9 mouse cellular contexts compared by ENCODE assay signal in the genomic region with DNA sequence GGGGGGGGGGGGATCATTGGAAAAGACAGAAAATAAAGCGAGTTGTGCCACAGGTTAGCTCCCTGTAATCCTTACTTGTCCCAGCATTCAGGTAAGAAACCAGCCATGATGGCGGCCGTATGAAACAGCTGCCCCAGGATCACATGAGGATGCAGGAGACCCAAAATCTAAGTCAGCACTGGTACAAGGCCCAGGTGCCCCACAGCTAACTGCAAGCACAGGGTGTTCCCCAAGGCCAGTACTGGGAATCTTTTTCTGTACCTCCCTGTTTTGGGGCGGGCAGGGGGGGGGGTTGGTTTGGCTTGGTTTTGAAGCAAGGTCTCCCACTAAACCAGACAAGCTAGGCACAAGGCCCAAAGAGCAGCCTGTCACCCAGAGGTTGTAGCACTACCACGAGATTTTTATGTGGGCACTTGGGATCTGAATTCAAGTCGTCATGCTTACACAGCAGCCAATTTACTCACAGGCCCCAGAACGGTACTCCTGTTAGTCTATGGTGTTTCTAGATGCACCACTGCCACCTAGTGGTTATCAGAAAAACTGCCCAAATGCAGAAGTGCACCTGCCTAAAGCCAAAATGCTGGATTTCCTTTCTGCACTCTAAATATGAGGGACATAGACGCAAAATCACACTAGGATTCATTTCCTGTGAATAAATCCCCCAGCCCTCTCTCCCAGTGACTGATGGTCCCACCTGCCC. TPM values are rescaled to one million over a fixed set of nuclear protein-coding genes. Genes with fewer than 3 reads are reported as not detected.
DNase-seq lines count a peak whose midpoint lies in the region; ATAC-seq and TF ChIP-seq lines count a peak whose summit lies in the region.
"Had no signal": no experiment of that assay in that cellular context is flagged by ENCODE, and none has a peak within 500 bp of the region (broad histone marks: within the 10 kb centered on the region; RNA-seq: fewer than 3 reads in every experiment).

No protein-coding gene starts in this region.

- in situ Hi-C loops in ES-E14 (cut with MboI; ENCODE audit: low sequenced_read_pairs in 2 of 2, unreplicated experiment in 2 of 2): loop anchor here (10.0 to 25.0 kb wide), 2 partner anchors 159 to 1312 kb away; no protein-coding TSS in a partner anchor

- WGBS in hindbrain, embryonic 12.5 days: 41% methylated on average over 7 of the region's 8 CpGs
- WGBS in limb, embryonic 14.5 days: 46% methylated on average over 8 of the region's 8 CpGs

- no peak overlapping the region for H3K4me3 ChIP-seq in ES-E14 (ENCODE audit: insufficient read depth in 1 of 2, low read depth in 1 of 2, low read length in 2 of 2, poor library complexity in 1 of 2, severe bottlenecking in 1 of 2)
- H3K4me3 ChIP-seq in hindbrain, embryonic 12.5 days: no peak overlapping the region
- H3K4me3 ChIP-seq in limb, embryonic 14.5 days (replicated peaks; ENCODE audit: low read length): no peak overlapping the region
- H3K4me3 ChIP-seq: stomach, embryonic 15.5 days had no signal

- TF ChIP-seq POLR2A in limb, embryonic 14.5 days (IDR thresholded peaks at IDR 0.05; ENCODE audit: borderline replicate concordance, extremely low read depth, insufficient read depth, insufficient read length): no peak

- peak; percentile 85 for ATAC-seq in common myeloid progenitor, adult 5-6 weeks (replicated peaks; ENCODE audit: low read depth, poor library complexity, severe bottlenecking)
- peak; percentile 57; the same call in 1 of the 2 replicates for ATAC-seq in hindbrain, embryonic 12.5 days (ENCODE audit: low FRiP score)
- no peak for ATAC-seq in limb, embryonic 14.5 days (ENCODE audit: low FRiP score, low read depth)

- H3K4me1 ChIP-seq in ES-E14 (ENCODE audit: control insufficient read depth in 2 of 2, insufficient read depth in 2 of 2, low read length in 2 of 2, poor library complexity in 1 of 2): peaks cover 0 to 6% of the 10 kb centered on the region in 2 experiments; a peak in 1 of 4 replicates
- H3K4me1 ChIP-seq in hindbrain, embryonic 12.5 days: 0 out of 2 replicates have a peak, but pooled peaks cover 7% of the 10 kb centered on the region
- H3K4me1 ChIP-seq in limb, embryonic 14.5 days (ENCODE audit: control insufficient read depth, insufficient read depth, low read length): no peaks in the 10 kb centered on the region
- H3K4me1 ChIP-seq: stomach, embryonic 15.5 days had no signal

- no peak overlapping the region for H3K9ac ChIP-seq in ES-E14 (ENCODE audit: insufficient read depth, low read depth, low read length, poor library complexity, severe bottlenecking)
- no peak overlapping the region for H3K9ac ChIP-seq in hindbrain, embryonic 12.5 days
- no peak overlapping the region for H3K9ac ChIP-seq in limb, embryonic 14.5 days (ENCODE audit: low read depth, low read length, severe bottlenecking)
- H3K9ac ChIP-seq: stomach, embryonic 15.5 days had no signal

- no peaks in the 10 kb centered on the region for H3K27me3 ChIP-seq in hindbrain, embryonic 12.5 days
- no peaks in the 10 kb centered on the region for H3K27me3 ChIP-seq in limb, embryonic 14.5 days (ENCODE audit: control insufficient read depth, insufficient read depth, low read length)
- H3K27me3 ChIP-seq: stomach, embryonic 15.5 days had no signal

- H3K27ac ChIP-seq in ES-E14 (ENCODE audit: insufficient read depth, low read depth, low read length, poor library complexity, severe bottlenecking): no peak overlapping the region
- H3K27ac ChIP-seq in hindbrain, embryonic 12.5 days: no peak overlapping the region
- H3K27ac ChIP-seq in limb, embryonic 14.5 days (replicated peaks; ENCODE audit: low read depth, low read length): no peak overlapping the region
- H3K27ac ChIP-seq: stomach, embryonic 15.5 days had no signal

- no peaks in the 10 kb centered on the region for H3K36me3 ChIP-seq in ES-E14 (ENCODE audit: control insufficient read depth, insufficient read depth, low read length, poor library complexity, severe bottlenecking)
- H3K36me3 ChIP-seq in hindbrain, embryonic 12.5 days: no peaks in the 10 kb centered on the region
- no peaks in the 10 kb centered on the region for H3K36me3 ChIP-seq in limb, embryonic 14.5 days (ENCODE audit: control insufficient read depth, insufficient read depth, low read length)
- H3K36me3 ChIP-seq: stomach, embryonic 15.5 days had no signal

- no peaks in the 10 kb centered on the region for H3K9me3 ChIP-seq in ES-E14 (ENCODE audit: control insufficient read depth, insufficient read depth, low read depth, low read length)
- H3K9me3 ChIP-seq in hindbrain, embryonic 12.5 days (replicated peaks): no peaks in the 10 kb centered on the region
- H3K9me3 ChIP-seq in limb, embryonic 14.5 days (ENCODE audit: control insufficient read depth, low read length): no peaks in the 10 kb centered on the region
- H3K9me3 ChIP-seq: stomach, embryonic 15.5 days had no signal

- no peak overlapping the region for H3K4me2 ChIP-seq in hindbrain, embryonic 12.5 days (replicated peaks)
- H3K4me2 ChIP-seq in limb, embryonic 14.5 days (replicated peaks; ENCODE audit: low read depth, low read length, severe bottlenecking): no peak overlapping the region
- H3K4me2 ChIP-seq: stomach, embryonic 15.5 days had no signal

- DNase-seq in heart, adult 8-10 months (ENCODE audit: low spot score): peak; percentile 33
- no peak for DNase-seq in heart, adult 11 months
- DNase-seq in ES-E14 (ENCODE audit: low read depth, low spot score): peak; percentile 34
- DNase-seq in limb, embryonic 14.5 days (ENCODE audit: low spot score): peak; percentile 83
- peak; percentile 32 for DNase-seq in neural tube, embryonic 10.5 days (ENCODE audit: extremely low spot score, low spot score)
- no peak for DNase-seq in gastrocnemius, postnatal 10 days

TF ChIP-seq in ES-E14, 5 proteins besides CTCF, POLR2A, EP300 and RAD21:
- TF ChIP-seq ZC3H11A (IDR thresholded peaks at IDR 0.05; ENCODE audit: borderline replicate concordance, low read depth, low read length): 0 out of 2 replicates have a peak, but pooled peaks have one; percentile 19
- TF ChIP-seq HCFC1 (IDR thresholded peaks at IDR 0.05; ENCODE audit: borderline replicate concordance, insufficient read depth, low read length): no peak

RNA-seq across cellular contexts. Expression of a gene that starts 13.8 kb away (rescaled TPM):
- total RNA-seq in heart, adult 8-10 months (2022): 1 to 10 TPM in 3 of 4 experiments, under 1 TPM in 1; 0.94 to 1.7 (median 1.4) TPM
- 0.37 and 0.58 TPM in 2 replicates for total RNA-seq in ES-E14 (2012; rRNA removed)
- total RNA-seq in common myeloid progenitor, adult 5-6 weeks (2017): not detected in 2 replicates
- 1.1 and 1.3 TPM in 2 replicates for polyA plus RNA-seq in hindbrain, embryonic 12.5 days (2016; fragmentation: Nextera tagmentation; extraction: Ambion mirVana)
- polyA plus RNA-seq in limb, embryonic 14.5 days (2012; rRNA removed): 2.7 and 3.8 TPM in 2 replicates
- polyA plus RNA-seq in limb, embryonic 14.5 days (2014; fragmentation: Nextera tagmentation; extraction: Ambion mirVana): 3.0 and 3.2 TPM in 2 replicates
- total RNA-seq in gastrocnemius, postnatal 10 days (2021): 1 to 10 TPM; 2.3 TPM

Comparison
In these comparisons a context has a peak if more than half of its experiments do, and no peak if none do; other contexts are left out.
1. DNase-seq: peak in heart, adult 8-10 months (single experiment), ES-E14 (single experiment), limb, embryonic 14.5 days (single experiment) and neural tube, embryonic 10.5 days (single experiment); none in heart, adult 11 months (single experiment) and gastrocnemius, postnatal 10 days (single experiment).